Mouse (Mus musculus) layer of hippocampus, postnatal 14 days (tissue): ENCODE measurements around the gene Gpbp1l1. TPM values are rescaled to one million over a fixed set of nuclear protein-coding genes. Genes with fewer than 3 reads are reported as not detected.

ENCODE experiments used
- DNase-seq, 2 experiments: peaks; one replicate each; pipeline ENCODE4 v3.0.0; 2021 to 2022; ENCODE audit warnings: low spot score in 2 of 2, mixed read lengths in 1 of 2
- total RNA-seq, 2 experiments: library from RNA; stranded (reverse); gene quantifications; 2 replicates each; pipeline ENCODE4 v1.2.3; 2021

The Gpbp1l1 gene
- total RNA-seq, 2 experiments from 2014 or later, result 28.4 to 35.5 TPM

- peak; percentile 86 to 90 for DNase-seq
Measured at GRCm38 (mm10) chr4:116627722-116628662, 70.5 kb downstream of the Gpbp1l1 start, which contains the start of gene Nasp. TSS of gene Nasp (minus strand) at chr4:116627941.

DNA sequence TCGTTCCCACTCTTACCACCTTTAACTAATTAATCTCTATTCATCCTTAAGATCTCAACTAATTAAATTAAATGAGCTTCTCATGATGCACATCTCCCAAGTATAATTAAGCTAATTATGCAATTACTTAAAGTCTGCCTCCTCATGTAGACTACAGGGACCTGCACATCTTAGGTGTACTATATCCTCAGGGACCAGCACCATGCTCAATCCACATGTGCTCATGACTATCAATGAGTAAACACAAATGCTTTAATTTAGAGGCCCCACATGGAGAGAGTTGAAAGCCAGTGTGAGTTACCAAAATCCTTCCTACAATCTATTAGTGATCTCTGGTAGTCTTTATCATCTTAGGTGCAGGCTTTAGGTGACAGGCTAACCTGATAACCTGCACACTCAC, 77.7 kb downstream of the Gpbp1l1 start:
- no peak for DNase-seq

GRCm38 (mm10) chr4:116638821-116639220, 81.4 kb downstream of the Gpbp1l1 start:
- DNase-seq, result no peak

GRCm38 (mm10) chr4:116642071-116642470, 84.6 kb downstream of the Gpbp1l1 start:
- DNase-seq, result no peak

Other genes starting within 250 kb of the Gpbp1l1 start
- gene Mast2, start 93.5 kb upstream of the Gpbp1l1 start, total RNA-seq, result 100 to 1,000 TPM; 100 to 104 TPM
- 10 to 100 TPM; 20.1 to 20.7 TPM for gene Ipp, start 50.1 kb upstream of the Gpbp1l1 start, total RNA-seq
- 10 to 100 TPM; 10.3 to 11.1 TPM for gene Tmem69, start 1.7 kb upstream of the Gpbp1l1 start, total RNA-seq
- gene Ccdc17, start 39.0 kb downstream of the Gpbp1l1 start, total RNA-seq, result 1 to 10 TPM; 3.4 to 5.7 TPM
- 10 to 100 TPM; 44.4 to 50.5 TPM for gene Nasp, start 70.3 kb downstream of the Gpbp1l1 start, total RNA-seq
- 100 to 1,000 TPM; 474 to 484 TPM for gene Akr1a1, start 94.0 kb downstream of the Gpbp1l1 start, total RNA-seq
- 100 to 1,000 TPM; 185 to 195 TPM for gene Prdx1, start 127.9 kb downstream of the Gpbp1l1 start, total RNA-seq
- gene Mmachc, start 150.7 kb downstream of the Gpbp1l1 start, total RNA-seq, result 10 to 100 TPM; 16.0 to 19.0 TPM
- gene Ccdc163, start 150.9 kb downstream of the Gpbp1l1 start, total RNA-seq, result 1 to 10 TPM; 2.9 to 4.5 TPM
- gene Tesk2, start 163.3 kb downstream of the Gpbp1l1 start, total RNA-seq, result 1 to 10 TPM; 5.2 to 5.4 TPM
- 10 to 100 TPM; 12.2 to 13.8 TPM for gene Toe1, start 250.0 kb downstream of the Gpbp1l1 start, total RNA-seq